Mouse (Mus musculus) adrenal gland, postnatal 25 days (tissue): ENCODE data around the gene Col4a2. TPM values are rescaled to one million over a fixed set of nuclear protein-coding genes. Genes with fewer than 3 reads are reported as not detected.
A peak's percentile ranks its signal among the peaks of the same experiment; 100 is the strongest.

ENCODE experiments used
- DNase-seq: peaks from one replicate; pipeline ENCODE4 v3.0.0; 2021; ENCODE audit warnings: mixed read lengths
- total RNA-seq: library from RNA; stranded (reverse); gene quantifications from 2 replicates; pipeline ENCODE4 v1.2.3, GENCODE M21; 2021

Col4a2 gene
- total RNA-seq, 1 experiment from 2014 or later, result 214 TPM

DNA sequence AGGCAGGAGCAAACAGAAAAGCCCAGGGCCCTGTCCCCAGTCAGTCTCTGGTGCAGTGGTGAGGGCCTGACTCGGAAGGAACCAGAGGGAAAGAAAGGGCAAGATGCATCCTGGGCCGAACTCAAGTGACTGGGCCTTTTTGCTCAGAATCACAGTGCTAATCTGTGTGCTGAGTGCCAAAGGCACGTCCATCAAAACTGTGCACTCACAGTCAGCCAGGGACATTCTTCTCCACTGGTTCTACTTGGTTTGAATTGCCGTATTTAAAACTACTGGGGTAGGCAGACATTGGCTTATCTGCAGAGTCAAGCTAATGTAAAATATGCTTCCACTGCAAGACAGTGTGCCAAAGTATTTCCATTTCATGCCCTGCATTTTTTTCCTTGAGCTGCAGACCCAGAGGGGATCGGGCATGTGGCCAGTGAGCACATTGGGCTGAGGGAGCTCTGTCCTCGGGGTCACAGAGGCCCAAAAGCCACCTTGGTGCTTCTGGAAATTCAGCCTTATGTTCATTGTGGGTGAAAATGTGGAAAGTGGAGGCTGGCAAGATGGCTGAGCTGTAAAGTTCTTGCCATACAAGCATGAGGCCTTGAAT is 12.3 kb downstream of the Col4a2 start:
- DNase-seq, result no peak

DNA sequence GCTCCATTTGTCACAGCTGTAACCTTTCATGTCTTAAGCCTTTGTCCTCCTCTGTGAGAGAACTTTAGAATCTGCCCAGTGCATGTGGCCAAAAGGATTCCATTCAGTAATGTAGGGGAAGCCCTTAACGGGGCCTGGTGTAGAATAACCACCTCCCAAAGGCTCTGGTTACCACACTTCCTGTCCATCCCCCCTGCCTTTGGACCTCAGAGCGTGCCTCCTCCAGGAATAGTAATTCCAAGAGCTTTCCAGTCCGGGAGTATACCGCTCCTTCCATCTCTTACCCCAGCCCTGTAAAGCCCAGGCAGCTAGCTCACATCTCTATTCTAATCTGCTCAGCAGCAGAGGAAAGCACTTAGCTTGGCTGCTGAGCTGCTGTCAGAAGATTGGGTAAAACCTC is 14.7 kb downstream of the Col4a2 start:
- no peak for DNase-seq

DNA sequence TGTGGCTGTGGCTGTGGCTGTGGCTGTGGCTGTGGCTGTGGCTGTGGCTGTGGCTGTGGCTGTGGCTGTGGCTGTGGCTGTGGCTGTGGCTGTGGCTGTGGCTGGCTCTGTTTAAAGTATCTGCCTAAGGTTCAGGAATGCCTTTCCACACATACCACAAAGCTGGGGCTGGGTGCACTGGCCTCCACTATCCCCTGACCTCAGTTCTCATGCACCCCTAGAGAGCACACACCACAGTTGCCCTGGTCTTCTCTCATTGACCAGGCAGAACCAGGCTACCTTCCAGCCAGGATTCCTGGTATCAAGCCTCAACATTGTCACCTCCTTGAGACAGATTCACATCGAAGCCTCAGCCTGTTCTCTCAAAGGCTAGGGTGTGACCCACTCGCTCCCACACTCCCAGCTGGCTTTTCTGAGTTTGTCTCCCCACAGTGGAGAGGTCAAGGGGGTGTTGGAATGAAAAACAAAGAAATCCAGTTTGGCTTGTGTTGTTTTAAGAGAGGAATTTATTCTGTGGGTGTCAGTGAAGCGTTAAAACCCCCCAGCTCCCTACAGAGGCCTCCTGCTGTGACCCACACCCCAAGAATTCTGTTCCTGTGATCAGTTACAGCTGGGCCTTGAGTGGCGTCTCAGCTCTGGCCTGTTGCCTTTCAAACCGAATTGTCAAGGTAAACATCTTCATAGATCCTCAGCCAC is 15.3 kb downstream of the Col4a2 start:
- no peak for DNase-seq

DNA sequence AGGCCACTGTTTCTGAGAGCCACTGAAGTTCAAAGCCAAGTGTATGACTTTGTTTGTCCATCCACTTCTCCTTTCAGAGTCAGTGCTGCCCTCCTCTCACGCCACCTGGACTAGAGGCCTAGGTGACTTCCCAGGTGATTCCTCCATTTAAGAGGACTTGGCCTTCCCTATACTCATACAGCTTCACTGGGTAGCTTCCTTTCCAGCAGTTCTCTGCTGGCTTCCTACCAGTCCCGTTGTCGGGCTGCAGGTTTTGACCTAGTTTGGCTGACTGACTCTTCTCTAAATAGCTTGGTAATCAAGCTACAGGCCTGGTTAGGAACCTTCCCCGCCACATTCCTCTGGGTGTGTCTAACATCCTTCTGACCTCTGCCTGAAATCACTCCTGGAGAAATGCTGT is 19.0 kb downstream of the Col4a2 start:
- no peak for DNase-seq

DNA sequence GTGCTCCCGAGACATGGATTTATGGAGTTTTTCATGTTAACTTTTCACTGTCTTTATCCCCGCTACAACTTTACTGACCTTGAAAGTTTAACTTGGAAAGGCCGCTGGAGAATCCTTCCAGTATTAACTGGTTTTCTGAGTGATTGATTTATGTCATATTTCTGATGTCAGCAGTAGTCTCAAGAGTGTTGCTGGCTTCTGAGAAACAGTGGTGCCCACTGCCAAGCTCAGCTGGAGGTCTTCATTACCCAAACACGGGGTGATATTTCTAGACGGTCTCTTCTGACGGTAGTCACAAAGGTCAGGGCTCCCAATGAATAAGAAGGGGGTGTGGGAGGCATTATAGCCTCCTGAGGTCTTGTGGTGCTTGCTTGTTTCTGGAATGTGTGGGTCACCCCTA is 21.1 kb downstream of the Col4a2 start:
- DNase-seq, result no peak

DNA sequence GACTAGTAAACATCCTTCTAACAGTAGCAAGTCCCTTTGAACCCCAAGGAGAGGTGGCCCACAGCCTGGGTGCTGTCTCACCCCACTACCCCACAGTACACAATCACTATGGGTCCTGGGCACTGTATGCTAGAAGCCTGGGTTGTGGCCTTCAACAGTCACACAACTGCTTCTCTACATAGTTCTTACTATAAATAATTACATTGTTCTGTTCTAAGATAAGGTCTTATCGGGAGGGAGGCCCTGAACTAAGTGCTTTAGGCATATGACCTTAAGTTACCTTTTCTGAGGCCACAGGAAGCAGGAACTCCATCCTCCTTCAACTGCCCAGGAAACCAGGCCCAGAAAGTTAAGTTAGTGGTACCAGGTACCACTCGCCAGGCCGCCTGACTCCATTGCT is 21.9 kb downstream of the Col4a2 start:
- no peak for DNase-seq

DNA sequence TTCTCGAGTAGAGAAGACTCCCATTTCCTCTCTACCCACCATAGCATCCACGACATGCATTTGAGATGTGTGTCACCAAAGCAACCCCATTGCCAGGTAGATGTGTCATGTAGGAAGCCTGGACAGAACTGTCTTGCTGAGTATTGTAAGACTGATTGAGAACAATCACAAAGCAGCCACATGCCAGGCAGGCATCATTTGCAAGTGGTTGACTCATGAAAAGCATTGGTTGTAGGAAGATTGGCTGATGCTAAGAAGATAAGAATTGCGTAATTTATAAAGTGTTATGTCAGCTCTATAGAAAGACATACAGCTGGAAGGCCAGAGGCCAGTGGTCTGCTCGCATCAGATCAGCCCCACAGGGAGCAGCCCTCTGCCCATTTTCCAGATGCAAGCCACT is 22.6 kb downstream of the Col4a2 start:
- no peak for DNase-seq

DNA sequence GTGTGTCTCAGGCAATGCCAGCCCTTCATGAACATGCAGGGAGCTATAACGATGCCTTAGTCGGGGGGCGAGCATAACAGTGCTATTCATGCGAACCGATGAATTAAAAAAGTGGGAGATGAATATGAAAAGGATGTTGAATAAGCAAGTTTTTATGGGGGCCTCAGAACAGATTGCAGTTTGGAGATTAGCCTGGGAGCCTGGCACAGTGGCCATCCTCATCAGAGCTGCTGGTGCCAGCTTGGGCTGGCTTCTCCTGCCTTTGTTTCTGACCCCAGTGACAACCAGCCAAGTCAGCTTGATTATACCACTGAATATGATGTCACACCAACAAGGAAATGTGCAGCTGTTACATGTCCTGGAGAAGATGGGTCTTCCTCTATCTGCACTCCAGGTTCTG is 23.7 kb downstream of the Col4a2 start:
- DNase-seq, result no peak

DNA sequence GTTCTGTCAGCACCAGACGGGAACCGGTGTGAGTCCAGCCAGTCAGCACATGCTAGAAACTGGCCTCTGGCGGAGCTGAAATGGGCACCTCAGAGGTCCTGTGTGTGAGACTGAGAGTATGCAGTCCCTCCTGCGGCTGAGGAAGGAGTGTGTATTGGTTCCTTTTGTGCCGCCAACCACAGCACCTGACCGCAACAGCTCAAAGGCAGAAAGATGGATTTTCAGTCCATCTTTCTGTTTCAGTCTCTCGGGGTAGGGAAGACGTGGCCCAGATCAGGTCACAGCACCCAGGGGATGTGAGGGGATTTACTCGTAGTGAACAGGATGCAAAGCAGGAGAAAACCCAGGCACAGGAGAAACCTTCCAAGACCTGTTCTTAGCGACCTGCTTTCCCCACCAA is 25.0 kb downstream of the Col4a2 start:
- no peak for DNase-seq

DNA sequence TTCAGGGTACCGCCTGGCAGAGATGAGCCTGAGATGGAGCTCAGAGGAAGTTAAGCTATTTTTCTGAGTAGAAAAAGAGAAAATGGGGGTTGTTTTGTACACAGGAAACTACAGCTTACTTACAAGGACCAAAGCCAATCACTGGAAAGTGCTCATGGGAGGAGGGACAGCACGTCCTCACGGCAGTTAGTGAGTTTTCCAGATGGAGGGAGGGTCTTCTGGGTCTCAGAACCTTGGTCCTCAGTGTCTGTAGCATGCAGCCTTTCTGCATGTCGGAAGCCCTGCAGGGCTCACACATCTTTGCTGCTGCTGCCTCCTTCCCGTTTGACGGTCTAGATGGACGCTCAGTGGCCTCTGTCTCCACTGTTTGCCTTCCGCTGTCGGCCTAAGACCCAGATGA is 25.9 kb downstream of the Col4a2 start:
- DNase-seq, result no peak

DNA sequence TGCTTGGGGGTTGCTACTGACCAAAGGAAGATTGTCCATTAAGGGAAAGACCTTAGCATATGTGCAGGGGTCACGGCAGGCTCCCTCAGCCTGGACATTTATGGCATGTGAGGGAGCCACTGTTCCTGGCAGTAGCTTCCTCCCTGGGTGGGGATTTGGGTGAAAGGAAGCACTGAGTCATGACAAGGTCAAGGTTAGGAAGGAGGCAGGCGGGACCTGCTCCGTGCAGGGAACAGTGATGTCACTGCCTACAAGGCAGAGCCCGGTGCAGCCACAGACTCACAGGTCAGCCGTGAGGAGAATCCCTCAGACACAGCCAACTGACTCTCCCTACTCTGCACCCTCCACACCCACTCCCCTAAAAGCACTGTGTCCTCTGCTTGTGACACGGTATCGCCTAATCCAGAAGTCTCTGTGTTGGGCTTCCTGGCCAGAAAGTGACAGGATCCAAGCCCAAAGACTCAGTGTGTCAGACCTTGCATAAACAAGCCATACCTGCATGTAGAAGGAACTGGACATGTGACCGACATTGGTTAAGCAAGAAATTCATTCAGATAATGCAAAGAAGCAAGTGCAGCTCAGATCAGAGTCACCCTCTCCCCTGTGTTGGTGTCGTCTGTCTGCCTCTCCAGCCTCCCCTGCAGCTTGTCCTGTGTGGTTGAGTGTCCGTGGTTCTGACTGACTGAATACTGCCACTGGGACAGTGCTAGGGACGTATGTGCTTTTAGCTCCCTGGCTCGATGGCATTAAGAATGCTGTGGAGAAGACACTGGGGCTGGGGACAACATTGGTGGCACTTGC is 27.9 kb downstream of the Col4a2 start:
- DNase-seq, result peak; percentile 66

DNA sequence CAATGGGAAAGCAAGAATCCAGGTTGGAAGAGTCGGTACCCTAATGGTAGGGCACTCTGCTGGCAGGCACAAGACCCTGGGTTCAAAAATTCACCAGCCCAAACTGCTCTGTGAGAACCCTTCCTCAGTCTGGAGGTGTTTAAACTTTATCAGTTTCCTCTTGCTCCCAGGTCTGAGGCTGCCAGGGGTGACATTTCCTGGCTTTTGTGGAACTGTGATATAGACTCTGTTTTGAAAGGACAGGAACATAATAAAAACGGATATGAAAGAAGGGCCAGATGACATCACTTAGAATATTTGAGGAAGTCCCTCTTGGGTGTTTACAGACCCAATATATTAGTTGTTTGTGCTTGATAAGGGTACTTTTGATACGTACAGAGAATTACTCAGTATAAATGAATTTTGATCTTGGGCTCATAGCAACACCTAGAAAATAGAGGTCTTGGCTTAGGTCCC is 28.5 kb downstream of the Col4a2 start:
- no peak for DNase-seq

DNA sequence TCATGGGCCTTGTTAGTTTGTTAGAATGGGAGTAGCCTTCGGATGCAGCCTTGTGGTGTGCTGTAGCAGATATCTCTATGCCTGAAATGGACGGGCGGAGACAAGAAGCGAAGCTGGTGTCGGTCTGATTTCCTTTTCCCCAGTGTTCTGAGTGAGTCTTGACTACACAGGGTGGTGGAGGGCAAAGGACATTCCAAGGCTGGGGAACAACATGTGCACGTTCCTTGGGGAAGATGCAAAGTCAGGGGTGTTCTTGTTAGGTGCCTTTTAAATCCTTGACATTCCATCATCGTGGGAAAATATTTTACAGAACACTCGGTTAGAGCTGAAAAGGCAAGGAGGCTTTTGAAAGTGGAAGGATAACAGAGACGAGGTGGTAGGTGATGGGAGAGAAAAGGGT is 31.9 kb downstream of the Col4a2 start:
- DNase-seq, result no peak

DNA sequence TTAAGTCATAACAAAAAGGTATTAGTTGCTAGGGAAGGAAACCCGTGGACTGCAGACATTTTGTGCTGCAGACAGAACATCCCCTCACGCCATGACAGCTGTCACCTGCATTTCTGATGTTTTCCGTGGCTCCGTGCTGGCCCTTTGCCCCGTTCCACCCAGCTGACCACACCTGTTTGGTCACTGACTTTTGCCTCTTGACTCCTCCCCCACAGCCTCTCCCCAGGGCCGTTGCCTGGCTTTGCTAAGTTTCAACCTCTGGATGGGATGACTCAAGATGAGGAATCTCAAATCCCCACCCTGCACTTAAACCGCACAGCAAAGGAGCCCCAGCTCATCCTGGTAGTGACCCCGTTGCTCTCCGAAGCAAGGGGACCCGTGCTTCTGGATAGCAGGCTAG is 33.6 kb downstream of the Col4a2 start:
- DNase-seq, result no peak

DNA sequence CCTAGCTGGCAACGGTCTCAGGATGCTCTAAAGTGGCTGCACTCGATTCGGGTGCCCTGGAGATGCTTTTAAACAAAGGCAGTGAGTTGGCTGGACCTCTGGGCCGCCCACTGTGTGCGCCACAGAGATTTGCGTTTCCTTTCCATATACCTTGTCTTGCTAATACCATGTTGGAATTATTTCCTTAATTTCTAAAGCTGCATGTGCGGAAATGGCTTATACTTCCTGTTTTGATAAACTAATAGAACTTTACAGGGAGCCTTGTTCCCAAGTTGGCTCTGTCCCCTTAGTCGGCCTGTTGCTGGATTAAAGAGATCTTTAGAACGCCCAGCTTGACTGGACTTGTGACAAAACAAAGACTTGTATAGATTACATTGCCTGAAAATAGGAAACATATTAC is 35.1 kb downstream of the Col4a2 start:
- no peak for DNase-seq

DNA sequence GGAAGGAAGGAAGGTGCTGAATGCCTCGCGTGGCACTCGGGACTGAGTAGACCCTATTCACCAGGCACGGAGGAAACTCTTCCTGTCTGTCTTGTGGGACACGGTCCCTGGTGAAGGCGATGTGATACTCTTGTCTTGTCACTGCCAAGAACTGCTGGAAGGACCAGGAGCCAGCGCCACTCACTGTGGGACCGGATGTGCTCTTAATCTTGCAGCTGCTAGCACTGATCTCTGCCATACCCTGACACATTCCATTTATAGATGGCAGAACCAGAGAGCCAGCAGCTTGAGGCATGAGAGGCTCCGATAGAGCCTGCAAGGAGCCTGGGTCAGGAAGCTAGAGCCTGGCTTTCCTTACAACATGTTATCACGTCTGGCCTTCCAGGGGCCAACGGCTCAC is 36.0 kb downstream of the Col4a2 start:
- no peak for DNase-seq

DNA sequence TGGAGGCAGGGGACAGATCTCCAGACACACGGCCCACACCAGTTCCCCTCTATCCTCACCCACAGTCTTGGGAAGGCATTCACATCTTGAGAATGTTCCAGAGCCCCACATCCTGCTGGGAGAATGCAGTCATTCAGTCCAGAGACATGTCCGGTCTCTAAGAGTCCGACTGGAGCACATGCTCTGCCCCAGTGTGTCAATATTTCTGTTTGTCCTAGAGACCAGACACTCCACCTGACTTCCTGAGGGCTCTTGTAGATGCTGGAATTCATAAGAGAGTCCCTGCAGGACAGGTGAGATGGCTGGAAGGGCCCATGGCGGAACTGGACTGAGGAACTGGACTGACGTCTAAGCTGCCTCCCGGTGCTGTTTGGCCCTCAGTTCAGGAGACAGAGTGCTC is 38.8 kb downstream of the Col4a2 start:
- no peak for DNase-seq

DNA sequence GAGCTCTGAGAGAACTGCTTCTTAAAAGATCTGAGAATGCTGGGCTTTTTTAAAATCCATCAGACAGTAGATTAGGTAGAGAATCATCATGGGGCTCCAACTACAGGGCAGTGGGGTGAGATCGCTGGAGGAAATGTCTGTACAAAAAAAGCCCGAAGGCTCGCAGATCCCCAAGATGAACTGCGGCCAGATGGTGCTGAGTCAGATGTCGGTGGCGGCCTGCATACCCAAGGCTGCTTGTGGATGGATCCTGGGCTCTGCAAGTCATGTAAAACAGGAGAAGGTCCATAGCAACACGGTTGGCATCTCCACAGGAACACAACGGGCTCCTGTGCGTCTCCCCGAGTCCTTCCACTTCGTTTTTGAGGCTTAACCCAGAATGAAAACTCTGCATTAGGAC is 39.9 kb downstream of the Col4a2 start:
- DNase-seq, result no peak

DNA sequence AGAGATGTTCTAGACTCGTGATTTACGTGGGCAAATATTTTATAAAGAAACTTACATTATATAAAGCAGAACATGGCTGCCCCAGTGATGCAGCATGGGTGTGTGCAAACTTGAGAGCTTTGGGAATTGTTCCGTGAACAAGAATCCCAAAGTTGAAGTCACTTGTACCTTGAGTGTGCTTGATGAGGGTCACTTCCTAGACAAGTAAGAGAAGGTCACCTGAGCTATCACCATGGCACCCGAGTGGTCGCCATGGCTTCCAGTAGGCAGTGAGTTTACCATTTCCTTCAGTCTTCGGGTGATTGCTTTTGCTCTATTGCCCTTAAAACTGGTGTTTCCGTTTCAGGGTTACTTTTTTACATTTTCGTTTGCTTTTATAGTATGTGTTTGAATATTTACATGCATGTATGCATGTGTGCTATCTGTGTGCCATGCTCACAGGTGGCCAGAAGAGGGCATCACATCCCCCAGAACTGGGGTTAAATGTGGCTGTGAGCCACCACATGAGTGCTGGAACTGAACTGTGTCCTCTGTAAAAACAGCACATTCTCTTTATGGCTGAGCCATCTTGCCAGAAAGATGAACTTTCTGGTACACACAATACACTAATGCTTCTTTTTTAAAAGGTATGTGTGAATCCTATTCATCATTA is 42.3 kb downstream of the Col4a2 start:
- DNase-seq, result no peak

DNA sequence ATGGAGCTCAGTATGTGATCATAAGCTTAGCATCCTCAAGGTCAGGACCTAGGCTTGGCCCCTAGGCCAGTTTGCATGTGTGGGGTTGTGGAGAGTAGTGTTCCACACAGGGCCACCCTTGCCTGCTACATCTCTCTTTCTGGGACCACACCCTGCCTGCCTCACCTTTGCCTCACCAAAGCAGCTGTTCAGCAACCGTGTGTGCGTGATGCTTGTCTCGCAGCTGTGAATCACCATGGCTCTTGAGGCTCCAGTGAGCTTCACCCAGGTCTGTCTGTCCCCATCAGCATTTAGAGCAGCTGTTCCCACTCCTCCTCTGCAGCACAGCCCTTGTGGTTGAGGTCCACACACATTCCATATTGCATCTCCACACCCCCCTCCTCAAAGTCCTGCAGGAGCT is 43.3 kb downstream of the Col4a2 start:
- DNase-seq, result no peak

DNA sequence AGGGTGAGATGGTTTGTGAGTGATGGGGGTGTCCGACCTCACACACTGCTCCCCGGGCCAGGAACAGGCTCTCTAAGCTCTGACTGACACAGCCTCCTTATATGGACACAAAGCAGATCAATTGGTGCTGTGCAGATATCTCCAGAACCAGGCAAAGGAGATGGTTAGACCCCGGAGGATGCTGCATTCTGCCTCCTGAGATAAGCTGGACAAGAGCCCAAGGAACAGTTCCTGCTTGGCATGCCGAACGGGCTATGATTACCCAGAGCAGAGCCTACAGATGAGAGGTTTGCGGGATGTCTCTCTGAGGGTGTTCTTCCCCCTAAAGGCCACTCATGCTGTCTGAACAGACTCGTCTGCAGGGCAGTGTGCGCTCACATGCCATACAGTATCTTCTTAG is 44.2 kb downstream of the Col4a2 start:
- no peak for DNase-seq

DNA sequence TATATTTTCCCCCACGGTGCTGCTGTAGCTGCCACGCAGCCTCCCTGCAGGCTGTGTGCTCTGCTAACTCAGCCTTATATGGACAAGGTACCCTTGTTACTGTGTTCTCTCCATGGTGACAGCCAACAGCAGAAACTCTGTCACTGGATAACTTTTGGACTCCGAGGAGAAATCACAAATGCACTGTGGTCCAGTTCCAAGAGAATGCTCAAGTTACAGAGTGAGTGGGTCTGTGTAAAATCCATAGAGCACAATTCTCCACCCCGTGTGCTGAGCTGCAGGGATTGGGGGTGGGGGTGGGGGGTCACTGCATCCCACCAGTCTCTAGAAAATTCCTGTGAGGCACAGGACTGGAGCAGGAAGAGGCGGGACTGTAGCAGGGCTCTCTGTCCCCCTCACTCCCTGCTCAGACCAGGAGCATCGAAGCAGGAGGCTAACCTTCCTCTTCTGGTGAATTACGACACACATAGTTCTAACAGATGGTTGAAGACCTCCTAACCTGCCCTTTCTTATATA is 45.4 kb downstream of the Col4a2 start:
- no peak for DNase-seq

DNA sequence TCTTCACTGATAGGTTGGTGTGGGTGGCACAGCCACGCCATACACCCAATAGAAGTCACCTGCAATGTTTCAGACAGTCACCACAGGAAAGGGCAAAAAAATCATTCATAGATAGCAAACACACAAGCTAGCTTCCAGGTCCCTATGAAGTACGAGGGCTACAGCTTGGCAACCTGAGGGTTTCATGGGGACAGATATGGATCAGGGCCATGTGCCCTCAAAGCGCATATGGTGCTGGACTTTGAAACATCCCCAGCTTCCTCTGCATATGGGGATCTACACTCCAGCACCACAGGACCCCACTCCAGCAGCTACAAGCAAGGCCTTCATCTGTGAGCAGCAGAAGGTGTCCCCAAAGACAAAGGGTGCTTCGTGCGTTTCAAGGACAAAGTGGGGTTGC is 47.2 kb downstream of the Col4a2 start:
- no peak for DNase-seq
